11 mouse cellular contexts compared by ENCODE assay signal in genomic region chr2:93031021-93031420, GRCm38 (mm10). TPM values are rescaled to one million over a fixed set of nuclear protein-coding genes. Genes with fewer than 3 reads are reported as not detected.
DNase-seq lines count a peak whose midpoint lies in the region; ATAC-seq and TF ChIP-seq lines count a peak whose summit lies in the region.
"Had no signal": no experiment of that assay in that cellular context is flagged by ENCODE, and none has a peak within 500 bp of the region (broad histone marks: within the 10 kb centered on the region; RNA-seq: fewer than 3 reads in every experiment).

No protein-coding gene starts in this region.

- H3K27ac ChIP-seq in gastrocnemius, adult 2 months, result 0 out of 2 replicates have a peak overlapping the region, but pooled peaks have one; percentile 84
- H3K27ac ChIP-seq in lung, postnatal 0 days (ENCODE audit: low read length), result no peak overlapping the region
- H3K27ac ChIP-seq in embryonic facial prominence, embryonic 14.5 days (replicated peaks; ENCODE audit: low read depth, low read length), result no peak overlapping the region
- no peak overlapping the region for H3K27ac ChIP-seq in limb, embryonic 14.5 days (replicated peaks; ENCODE audit: low read depth, low read length)
- H3K27ac ChIP-seq: liver, embryonic 12.5 days had no signal

- TF ChIP-seq CTCF in gastrocnemius, adult 2 months (IDR thresholded peaks at IDR 0.05), result no peak
- 0 out of 2 replicates have a peak, but pooled peaks have one; percentile 7 for TF ChIP-seq CTCF in lung, postnatal 0 days (IDR thresholded peaks at IDR 0.05)

- no peak overlapping the region for H3K4me2 ChIP-seq in lung, postnatal 0 days (replicated peaks; ENCODE audit: low read depth, low read length)
- H3K4me2 ChIP-seq in embryonic facial prominence, embryonic 14.5 days (ENCODE audit: low read depth, low read length), result no peak overlapping the region
- H3K4me2 ChIP-seq in limb, embryonic 14.5 days (replicated peaks; ENCODE audit: low read depth, low read length, severe bottlenecking), result no peak overlapping the region
- H3K4me2 ChIP-seq: liver, embryonic 12.5 days had no signal

- H3K4me1 ChIP-seq in lung, postnatal 0 days (ENCODE audit: insufficient read depth, low read depth, low read length), result peaks cover 28% of the 10 kb centered on the region
- peaks cover 29% of the 10 kb centered on the region for H3K4me1 ChIP-seq in embryonic facial prominence, embryonic 14.5 days (ENCODE audit: control insufficient read depth, insufficient read depth, low read length)
- peaks cover 35% of the 10 kb centered on the region for H3K4me1 ChIP-seq in limb, embryonic 14.5 days (ENCODE audit: control insufficient read depth, insufficient read depth, low read length)

- H3K27me3 ChIP-seq in lung, postnatal 0 days (replicated peaks; ENCODE audit: insufficient read depth, low read length), result no peaks in the 10 kb centered on the region
- no peaks in the 10 kb centered on the region for H3K27me3 ChIP-seq in embryonic facial prominence, embryonic 14.5 days (replicated peaks; ENCODE audit: control insufficient read depth, insufficient read depth, low read length)
- H3K27me3 ChIP-seq in limb, embryonic 14.5 days (ENCODE audit: control insufficient read depth, insufficient read depth, low read length), result no peaks in the 10 kb centered on the region
- H3K27me3 ChIP-seq: liver, embryonic 12.5 days had no signal

- no peaks in the 10 kb centered on the region for H3K9me3 ChIP-seq in lung, postnatal 0 days (ENCODE audit: low read length)
- no peaks in the 10 kb centered on the region for H3K9me3 ChIP-seq in embryonic facial prominence, embryonic 14.5 days (ENCODE audit: control insufficient read depth, low read length)
- no peaks in the 10 kb centered on the region for H3K9me3 ChIP-seq in limb, embryonic 14.5 days (ENCODE audit: control insufficient read depth, low read length)
- H3K9me3 ChIP-seq: liver, embryonic 12.5 days had no signal

- ATAC-seq in lung, postnatal 0 days, result no peak
- peak; percentile 24; the same call in 1 of the 2 replicates for ATAC-seq in embryonic facial prominence, embryonic 14.5 days (ENCODE audit: low read depth)
- peak; percentile 54; the same call in 1 of the 2 replicates for ATAC-seq in limb, embryonic 14.5 days (ENCODE audit: low FRiP score, low read depth)
- no peak for ATAC-seq in erythroid progenitor cell, adult 5-6 weeks (replicated peaks; ENCODE audit: low FRiP score, poor library complexity, severe bottlenecking)
- ATAC-seq: liver, embryonic 12.5 days had no signal

- peak; percentile 19 for DNase-seq in gastrocnemius, adult 2 months
- no peak for DNase-seq in gastrocnemius, adult 8-10 months (ENCODE audit: low spot score in 2 of 2)
- peak; percentile 50 for DNase-seq in lung, postnatal 0 days (ENCODE audit: low spot score)
- DNase-seq in lung, adult 18-20 months, result no peak
- peak; percentile 66 for DNase-seq in embryonic facial prominence, embryonic 14.5 days (ENCODE audit: low spot score)
- no peak for DNase-seq in limb, embryonic 14.5 days (ENCODE audit: low spot score)
- DNase-seq in frontal cortex, postnatal 10 days (ENCODE audit: low spot score in 2 of 2), result no peak
- DNase-seq: gastrocnemius, postnatal 10 days; midbrain, embryonic 14.5 days had no signal

- 65% methylated on average over 9 of the region's 9 CpGs for WGBS in lung, postnatal 0 days
- WGBS in embryonic facial prominence, embryonic 14.5 days, result 65% methylated on average over 9 of the region's 9 CpGs
- 66% methylated on average over 9 of the region's 9 CpGs for WGBS in limb, embryonic 14.5 days

- TF ChIP-seq EP300 in lung, postnatal 0 days (IDR thresholded peaks at IDR 0.05), result no peak

- TF ChIP-seq POLR2A in limb, embryonic 14.5 days (IDR thresholded peaks at IDR 0.05; ENCODE audit: borderline replicate concordance, extremely low read depth, insufficient read depth, insufficient read length), result no peak

- H3K4me3 ChIP-seq in gastrocnemius, adult 2 months, result no peak overlapping the region
- no peak overlapping the region for H3K4me3 ChIP-seq in lung, postnatal 0 days (ENCODE audit: low read depth, low read length)
- no peak overlapping the region for H3K4me3 ChIP-seq in embryonic facial prominence, embryonic 14.5 days (ENCODE audit: low read depth, low read length)
- H3K4me3 ChIP-seq in limb, embryonic 14.5 days (replicated peaks; ENCODE audit: low read length), result no peak overlapping the region
- H3K4me3 ChIP-seq: liver, embryonic 12.5 days had no signal

- no peaks in the 10 kb centered on the region for H3K36me3 ChIP-seq in lung, postnatal 0 days (ENCODE audit: insufficient read depth, low read length)
- H3K36me3 ChIP-seq in embryonic facial prominence, embryonic 14.5 days (ENCODE audit: control insufficient read depth, insufficient read depth, low read length), result no peaks in the 10 kb centered on the region
- peaks cover 10% of the 10 kb centered on the region; the same call in 1 of the 2 replicates for H3K36me3 ChIP-seq in limb, embryonic 14.5 days (ENCODE audit: control insufficient read depth, insufficient read depth, low read length)
- H3K36me3 ChIP-seq: liver, embryonic 12.5 days had no signal

- intact Hi-C loops in gastrocnemius, adult 2 months (cut with DNase I), result no loop called here

- H3K9ac ChIP-seq in lung, postnatal 0 days (replicated peaks; ENCODE audit: low read depth), result no peak overlapping the region
- 0 out of 2 replicates have a peak overlapping the region, but pooled peaks have one; percentile 17 for H3K9ac ChIP-seq in embryonic facial prominence, embryonic 14.5 days (ENCODE audit: low read depth, low read length)
- H3K9ac ChIP-seq in limb, embryonic 14.5 days (ENCODE audit: low read depth, low read length, severe bottlenecking), result no peak overlapping the region
- H3K9ac ChIP-seq: liver, embryonic 12.5 days had no signal

RNA-seq across cellular contexts. Expression of gene Prdm11, which starts 14.9 kb away (rescaled TPM):
- under 1 TPM; 0.77 to 0.81 TPM for total RNA-seq in gastrocnemius, adult 2 months (2021)
- under 1 TPM; 0.27 to 0.97 (median 0.53) TPM for total RNA-seq in gastrocnemius, adult 8-10 months (2022)
- 3.7 and 4.5 TPM in 2 replicates for polyA plus RNA-seq in lung, postnatal 0 days (2015; fragmentation: Nextera tagmentation; extraction: Ambion mirVana)
- 4.6 and 4.8 TPM in 2 replicates for polyA plus RNA-seq in embryonic facial prominence, embryonic 14.5 days (2014; fragmentation: Nextera tagmentation; extraction: Ambion mirVana)
- polyA plus RNA-seq in limb, embryonic 14.5 days (2012; rRNA removed), result 24.4 and 30.0 TPM in 2 replicates
- 6.5 and 8.0 TPM in 2 replicates for polyA plus RNA-seq in limb, embryonic 14.5 days (2014; fragmentation: Nextera tagmentation; extraction: Ambion mirVana)
- total RNA-seq in erythroid progenitor cell, adult 5-6 weeks (2015; ENCODE audit: low replicate concordance), result 0.84 and 2.2 TPM in 2 replicates
- 0.26 and 7.7 TPM in 2 replicates for total RNA-seq in erythroid progenitor cell, adult 5-6 weeks (2017; ENCODE audit: low replicate concordance)

Comparison
In these comparisons a context has a peak if more than half of its experiments do, and no peak if none do; other contexts are left out.
1. DNase-seq: peak in gastrocnemius, adult 2 months (single experiment), lung, postnatal 0 days (single experiment) and embryonic facial prominence, embryonic 14.5 days (single experiment); none in gastrocnemius, adult 8-10 months (0 of 2), lung, adult 18-20 months (0 of 2), limb, embryonic 14.5 days (single experiment) and frontal cortex, postnatal 10 days (0 of 2).
2. ATAC-seq: peak in embryonic facial prominence, embryonic 14.5 days (single experiment) and limb, embryonic 14.5 days (single experiment); none in lung, postnatal 0 days (single experiment) and erythroid progenitor cell, adult 5-6 weeks (single experiment).